Mouse (Mus musculus): ENCODE results near the gene Dglucy.

DNA sequence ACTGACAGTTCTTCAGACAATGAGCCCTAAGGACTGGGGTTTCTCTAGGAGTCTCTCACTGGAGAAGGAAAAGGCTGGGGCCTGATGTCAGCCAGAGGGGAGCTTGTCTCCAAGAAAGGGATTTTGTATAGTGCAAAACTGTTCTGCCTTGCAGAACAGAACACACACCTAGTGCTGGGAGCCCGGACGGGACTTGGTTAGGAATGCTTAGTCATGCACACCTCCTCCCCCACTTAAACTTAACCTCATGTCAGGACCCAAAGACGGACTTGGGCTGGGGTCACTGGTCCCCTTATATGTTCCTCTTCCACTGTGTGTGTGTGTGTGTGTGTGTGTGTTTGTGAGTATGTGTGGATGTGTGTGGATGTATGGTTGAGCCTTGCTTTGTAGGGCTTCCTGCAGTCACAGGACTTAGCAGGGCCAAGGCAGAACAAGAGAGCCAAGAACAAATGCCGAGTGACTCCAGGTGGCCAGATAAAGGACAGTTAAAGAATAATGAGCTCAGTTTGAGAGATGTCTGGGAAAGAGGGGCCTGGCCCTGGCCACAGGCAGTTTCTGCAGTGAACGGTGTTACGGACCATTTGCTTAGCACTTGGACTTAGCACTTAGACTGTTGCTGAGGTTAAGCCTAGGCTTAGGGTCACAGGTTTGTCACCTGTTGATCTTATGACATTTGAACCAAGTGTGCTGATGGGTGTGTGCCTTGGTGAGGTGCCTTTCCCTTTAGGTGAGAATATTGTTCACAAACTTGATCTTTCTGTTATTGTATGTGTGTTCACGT is 15.8 kb downstream of the Dglucy start:
- TF ChIP-seq POLR2A (IDR thresholded peaks at IDR 0.05; ENCODE audit: low read depth, low read length), result no peak
- TF ChIP-seq CTCF (IDR thresholded peaks at IDR 0.05; ENCODE audit: borderline replicate concordance, insufficient read depth, low read length), result no peak
